Mouse (Mus musculus): ENCODE measurements around the gene 4930486L24Rik.
"Not testable (repeated sequence)": the region's sequence is repeated elsewhere in the genome, so short reads cannot be mapped to it uniquely, and the experiment has no call there.

Gene 4930486L24Rik

GRCm38 (mm10) chr13:60864281-60864680 is at the start of gene 4930486L24Rik:
Gene 4930486L24Rik (minus strand): TSS chr13:60864475.
- in situ Hi-C loops (cut with MboI; ENCODE audit: low sequenced_read_pairs), result no loop called here

- in situ Hi-C loops (cut with MboI; ENCODE audit: low sequenced_read_pairs), result not testable (repeated sequence)
Observed at GRCm38 (mm10) chr13:60904780-60905179, 40.5 kb upstream of the 4930486L24Rik start, which contains the start of gene Tpbpb. Gene Tpbpb (minus strand): TSS chr13:60904880.

DNA sequence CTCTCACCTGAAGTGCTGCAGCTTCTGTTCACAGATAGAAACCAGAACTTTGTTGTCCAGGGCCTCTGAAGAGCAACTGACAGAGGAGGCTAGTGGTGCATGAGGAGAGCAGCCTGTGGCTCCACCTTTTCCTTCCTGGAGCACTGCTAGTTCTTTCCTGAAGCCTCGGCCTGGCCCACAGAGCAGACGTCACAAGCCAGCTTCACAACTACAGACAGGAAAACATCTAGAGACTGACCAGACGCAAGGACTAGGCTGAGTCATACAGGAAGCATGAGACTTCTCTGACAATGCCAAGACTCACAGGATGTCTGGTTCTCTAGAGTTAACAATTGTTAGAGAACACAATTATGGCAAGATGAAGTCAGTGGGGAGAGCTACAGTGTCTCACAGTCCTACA is 33.1 kb upstream of the 4930486L24Rik start, which contains the start of gene Ctla2b:
Ctla2b (minus strand) TSS at position 120 of the 400 bp plus-strand sequence.
- in situ Hi-C loops (cut with MboI; ENCODE audit: low sequenced_read_pairs), result no loop called here

DNA sequence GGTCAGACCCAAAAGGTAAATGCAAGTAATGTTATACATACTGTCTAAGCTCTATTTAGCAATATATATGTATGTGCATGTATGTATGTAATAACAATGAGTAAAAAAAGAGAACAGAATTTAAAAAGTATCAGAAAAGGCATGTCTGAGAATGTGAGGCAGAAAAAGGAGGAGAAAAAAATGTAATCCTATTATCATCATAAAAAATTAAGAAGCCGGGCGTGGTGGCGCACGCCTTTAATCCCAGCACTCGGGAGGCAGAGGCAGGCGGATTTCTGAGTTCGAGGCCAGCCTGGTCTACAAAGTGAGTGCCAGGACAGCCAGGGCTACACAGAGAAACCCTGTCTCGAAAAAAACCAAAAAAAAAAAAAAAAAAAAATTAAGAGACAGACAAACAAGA is 32.5 kb upstream of the 4930486L24Rik start, which contains the start of gene Gm49392:
Gm49392 (minus strand) TSS at position 101 of the 400 bp plus-strand sequence.
- in situ Hi-C loops (cut with MboI; ENCODE audit: low sequenced_read_pairs), result not testable (repeated sequence)

DNA sequence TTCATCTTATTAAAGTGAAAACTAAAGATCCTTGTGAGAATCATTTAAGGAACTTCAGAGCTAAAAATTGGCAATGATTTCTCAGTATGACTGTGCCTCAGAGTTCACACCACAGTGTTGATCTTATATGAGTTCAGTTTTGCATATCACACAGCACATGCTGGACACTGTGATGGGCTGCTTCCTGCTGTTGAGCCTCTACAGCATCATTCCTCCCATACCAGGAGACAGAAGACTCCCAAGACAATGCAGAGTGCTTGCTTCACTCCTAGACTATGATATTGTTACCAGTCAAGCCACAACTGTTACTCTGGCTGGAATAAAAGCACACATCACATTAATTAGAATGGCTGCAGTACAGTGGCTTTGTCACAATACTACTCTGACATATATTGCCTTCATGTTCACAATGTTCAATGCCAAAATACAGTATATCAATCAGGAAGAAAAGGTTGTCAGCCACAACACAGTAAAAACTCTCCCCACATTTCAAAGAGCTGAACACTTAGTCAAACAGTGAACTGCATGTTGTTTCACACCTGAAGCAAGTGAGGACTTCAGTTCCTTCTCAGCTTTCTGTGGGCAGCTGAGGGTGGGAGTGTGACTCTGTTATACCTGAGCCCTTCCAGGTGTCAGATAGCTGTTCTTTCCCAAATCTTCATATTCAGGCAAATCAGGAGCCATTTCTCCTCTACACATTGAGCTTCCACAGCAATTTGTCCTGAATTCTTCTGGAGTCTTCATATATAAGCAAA is 31.3 kb upstream of the 4930486L24Rik start:
- in situ Hi-C loops (cut with MboI; ENCODE audit: low sequenced_read_pairs), result no loop called here

DNA sequence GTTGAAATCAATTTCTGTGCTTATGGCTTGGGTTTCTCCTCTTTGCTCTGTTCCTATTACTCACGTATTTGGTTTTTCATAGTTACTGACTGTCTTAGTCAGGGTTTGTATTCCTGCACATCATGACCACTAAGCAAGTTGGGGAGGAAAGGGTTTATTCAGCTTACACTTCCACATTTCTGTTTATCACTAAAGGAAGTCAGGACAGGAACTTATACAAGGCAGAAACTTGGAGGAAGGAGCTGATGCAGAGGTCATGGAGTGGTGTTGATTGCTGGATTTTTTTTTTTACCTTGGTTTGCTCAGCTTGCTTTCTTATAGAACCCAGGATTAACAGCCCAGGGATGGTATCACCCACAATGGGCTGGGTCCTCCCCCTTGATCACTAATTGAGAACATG is 28.0 kb upstream of the 4930486L24Rik start:
- in situ Hi-C loops (cut with MboI; ENCODE audit: low sequenced_read_pairs), result no loop called here

DNA sequence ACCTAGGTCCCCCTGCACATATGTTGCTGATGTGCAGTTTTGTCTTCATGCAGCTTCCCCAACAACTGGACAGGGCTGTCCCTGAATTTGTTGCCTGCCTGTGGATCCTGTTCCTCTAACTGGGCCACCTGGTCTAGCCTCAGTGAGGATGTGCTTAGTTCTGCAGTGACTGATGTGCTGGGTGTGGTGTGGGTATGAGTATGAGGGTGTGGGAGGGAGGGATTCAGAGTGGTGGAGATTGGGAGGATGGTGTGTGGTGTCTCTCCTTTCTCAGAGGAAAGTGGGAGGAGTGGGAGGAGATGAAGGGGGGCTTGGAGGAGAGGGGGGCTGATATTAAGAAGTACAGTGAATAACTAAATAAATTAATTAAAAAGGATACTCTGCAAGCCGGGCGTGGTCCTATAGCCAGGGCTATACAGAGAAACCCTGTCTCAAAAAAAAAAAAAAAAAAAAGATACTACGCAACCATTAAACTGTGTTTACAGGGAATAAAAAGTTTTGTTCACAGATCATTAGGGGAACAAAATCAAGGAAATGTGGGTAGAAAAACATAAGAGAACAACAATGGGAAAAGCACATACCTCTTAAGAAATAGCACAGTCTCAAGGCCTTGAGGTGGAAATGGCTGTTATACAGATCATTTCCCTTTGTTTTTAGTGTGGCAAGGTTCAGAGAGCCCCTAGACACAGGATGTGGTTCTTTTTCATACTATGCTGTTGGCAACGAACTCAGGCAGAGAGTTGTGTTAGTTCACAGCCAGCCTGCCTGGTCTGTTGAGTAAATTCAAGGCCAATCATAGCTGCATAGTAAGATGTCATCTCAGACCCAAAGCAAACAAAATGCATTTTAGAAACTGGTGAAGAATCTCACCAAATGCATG is 15.8 kb downstream of the 4930486L24Rik start:
- in situ Hi-C loops (cut with MboI; ENCODE audit: low sequenced_read_pairs), result no loop called here

DNA sequence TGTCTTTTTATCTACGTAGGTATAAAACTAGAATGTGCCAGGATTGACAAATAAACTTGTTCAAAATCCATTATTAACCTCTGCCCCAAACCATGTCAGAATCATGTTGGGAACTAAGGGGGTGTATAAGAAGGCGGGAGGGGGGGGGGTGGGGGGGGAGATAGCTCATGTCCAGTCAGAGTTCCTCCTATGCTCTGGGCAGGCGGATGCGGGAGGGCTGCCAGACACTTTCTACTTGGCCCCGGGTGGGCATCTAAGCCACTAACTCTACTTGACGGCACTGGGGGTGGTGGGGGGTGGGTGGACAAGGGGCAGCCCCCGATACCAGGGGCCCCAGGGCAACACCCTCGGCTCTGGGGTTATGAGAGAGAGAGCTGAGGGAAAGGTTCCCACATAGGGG is 21.1 kb downstream of the 4930486L24Rik start:
- in situ Hi-C loops (cut with MboI; ENCODE audit: low sequenced_read_pairs), result no loop called here

- in situ Hi-C loops (cut with MboI; ENCODE audit: low sequenced_read_pairs), result no loop called here
Observed at GRCm38 (mm10) chr13:60842703-60843102, 21.6 kb downstream of the 4930486L24Rik start.

- in situ Hi-C loops (cut with MboI; ENCODE audit: low sequenced_read_pairs), result no loop called here
Observed at GRCm38 (mm10) chr13:60839353-60839902, 24.8 kb downstream of the 4930486L24Rik start.

DNA sequence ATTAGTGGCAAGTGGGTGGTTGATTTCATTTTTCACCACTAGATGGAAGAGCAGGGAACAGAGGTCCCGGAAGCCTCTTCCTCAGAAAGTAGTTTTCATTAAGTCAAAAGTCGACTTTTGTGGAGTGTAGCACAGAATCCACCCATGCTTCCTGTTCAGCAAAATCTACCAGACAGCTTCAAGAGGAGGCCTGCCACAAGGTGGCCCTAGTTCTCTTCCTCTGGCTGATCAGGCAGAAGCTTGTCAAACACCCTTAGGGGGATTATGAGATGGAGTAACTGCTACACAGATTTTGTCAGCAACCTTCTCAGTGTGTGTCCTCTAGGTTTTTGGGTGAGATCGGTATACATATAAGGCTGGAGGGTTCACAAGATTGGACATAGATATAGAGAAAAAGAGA is 38.2 kb downstream of the 4930486L24Rik start:
- in situ Hi-C loops (cut with MboI; ENCODE audit: low sequenced_read_pairs), result no loop called here

DNA sequence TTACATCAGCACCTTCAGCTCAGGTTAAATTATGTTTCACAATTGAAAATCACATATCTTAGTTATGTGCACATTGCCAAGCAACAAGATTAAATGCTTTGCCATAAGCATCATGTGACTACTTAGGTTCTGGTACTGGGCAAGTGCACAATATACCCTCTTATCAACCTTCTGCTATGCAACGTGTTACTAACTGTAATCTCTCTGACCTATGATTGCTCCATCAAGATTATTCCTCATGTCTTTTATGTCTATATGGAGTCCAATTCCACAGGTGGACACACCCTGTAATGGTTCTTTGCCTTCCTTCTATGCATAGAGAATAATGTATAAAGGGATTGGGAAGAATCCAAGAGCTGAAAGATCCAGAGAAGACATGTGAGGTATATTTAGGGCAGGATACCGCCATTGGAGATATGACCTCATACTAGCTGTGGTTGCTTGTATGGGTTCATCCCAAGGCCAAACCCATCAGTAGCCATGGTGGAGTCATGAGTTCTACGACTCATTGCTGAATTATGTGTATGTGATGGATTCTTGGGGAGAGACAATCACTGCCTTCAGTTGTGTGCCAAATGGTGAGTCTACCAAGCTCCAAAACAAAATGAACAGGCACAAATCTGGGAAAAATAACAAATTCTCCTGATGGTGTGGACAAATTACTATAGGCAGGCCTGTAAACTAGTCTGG is 43.6 kb downstream of the 4930486L24Rik start:
- in situ Hi-C loops (cut with MboI; ENCODE audit: low sequenced_read_pairs), result no loop called here

DNA sequence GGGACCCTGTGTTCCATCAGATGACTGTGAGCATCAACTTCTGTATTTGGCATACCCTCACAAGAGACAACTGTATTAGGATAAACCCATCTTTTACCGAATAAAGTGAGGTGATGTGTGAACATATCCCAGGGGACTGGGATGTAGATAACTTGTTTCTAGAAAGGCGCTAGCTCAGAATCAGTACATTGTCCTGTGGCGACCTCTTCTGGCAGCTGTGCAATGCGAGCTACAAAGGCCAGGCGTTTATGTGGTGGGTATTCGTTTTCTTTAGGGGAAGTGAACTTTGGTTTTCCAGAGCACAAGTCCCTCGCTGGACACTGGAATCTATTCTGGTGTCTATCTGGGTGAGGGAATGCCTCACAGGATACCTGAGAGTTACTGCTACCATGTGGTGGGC is 44.8 kb downstream of the 4930486L24Rik start:
- in situ Hi-C loops (cut with MboI; ENCODE audit: low sequenced_read_pairs), result no loop called here

- in situ Hi-C loops (cut with MboI; ENCODE audit: low sequenced_read_pairs), result no loop called here
Observed at GRCm38 (mm10) chr13:60813722-60814121, 50.6 kb downstream of the 4930486L24Rik start.

GRCm38 (mm10) chr13:60812768-60813167 is 51.5 kb downstream of the 4930486L24Rik start:
- in situ Hi-C loops (cut with MboI; ENCODE audit: low sequenced_read_pairs), result no loop called here

GRCm38 (mm10) chr13:60809690-60810089 is 54.6 kb downstream of the 4930486L24Rik start:
- in situ Hi-C loops (cut with MboI; ENCODE audit: low sequenced_read_pairs), result no loop called here

DNA sequence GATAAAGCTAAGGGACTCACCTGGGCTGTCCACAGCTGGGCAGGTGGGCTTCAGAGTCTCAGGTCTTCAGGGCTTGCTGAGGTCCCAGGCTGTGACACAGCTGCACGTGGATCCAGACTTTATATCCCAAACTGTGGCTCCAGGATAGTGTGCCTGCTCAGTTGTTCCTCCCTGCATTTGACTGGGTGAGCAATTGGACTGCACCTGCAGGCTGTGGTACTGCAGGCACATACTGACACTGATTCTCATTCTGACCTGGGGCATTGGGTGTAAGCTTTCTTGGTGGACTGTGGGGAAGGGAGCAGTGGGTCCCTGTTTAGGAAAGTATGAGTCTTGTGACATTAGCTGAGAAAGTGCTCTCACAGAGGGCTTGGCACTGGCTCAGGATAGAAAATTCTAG is 61.5 kb downstream of the 4930486L24Rik start, which contains the start of gene Ctsll3:
Ctsll3 (minus strand) TSS at position 101 of the 400 bp plus-strand sequence.
- in situ Hi-C loops (cut with MboI; ENCODE audit: low sequenced_read_pairs), result no loop called here
